11 mouse cellular contexts compared by ENCODE assay signal in genomic region chr11:69559183-69559582, GRCm38 (mm10). TPM values are rescaled to one million over a fixed set of nuclear protein-coding genes. Genes with fewer than 3 reads are reported as not detected.
DNase-seq lines count a peak whose midpoint lies in the region; ATAC-seq lines count a peak whose summit lies in the region.
"Had no signal": no experiment of that assay in that cellular context is flagged by ENCODE, and none has a peak within 500 bp of the region (broad histone marks: within the 10 kb centered on the region; RNA-seq: fewer than 3 reads in every experiment).

No protein-coding gene starts in this region.

- peak overlapping the region; percentile 61 for H3K4me3 ChIP-seq in lung, embryonic 16.5 days (ENCODE audit: low read length)
- peak overlapping the region; percentile 57 to 79 for H3K4me3 ChIP-seq in heart, embryonic 14.5 days (ENCODE audit: control insufficient read depth in 1 of 2, insufficient read depth in 1 of 2, low read depth in 1 of 2, low read length in 2 of 2)
- H3K4me3 ChIP-seq in limb, embryonic 13.5 days: peak overlapping the region; percentile 81

- H3K36me3 ChIP-seq in lung, embryonic 16.5 days (ENCODE audit: control insufficient read depth, insufficient read depth, low read length): peaks cover 3% of the 10 kb centered on the region; the same call in 1 of the 2 replicates
- H3K36me3 ChIP-seq in heart, embryonic 14.5 days (ENCODE audit: control insufficient read depth, insufficient read depth, low read length): peaks cover 33% of the 10 kb centered on the region
- peaks cover 51% of the 10 kb centered on the region for H3K36me3 ChIP-seq in limb, embryonic 13.5 days

- WGBS in lung, embryonic 16.5 days: 9% methylated on average over 5 of the region's 5 CpGs
- WGBS in heart, embryonic 14.5 days: 3% methylated on average over 5 of the region's 5 CpGs
- WGBS in limb, embryonic 13.5 days: 7% methylated on average over 5 of the region's 5 CpGs

- H3K4me1 ChIP-seq in lung, embryonic 16.5 days (replicated peaks; ENCODE audit: control insufficient read depth, insufficient read depth, low read length): peaks cover 15% of the 10 kb centered on the region
- H3K4me1 ChIP-seq in heart, embryonic 14.5 days (ENCODE audit: control insufficient read depth in 2 of 2, insufficient read depth in 2 of 2, low read length in 2 of 2): peaks cover 36 to 37% of the 10 kb centered on the region in 2 experiments
- peaks cover 77% of the 10 kb centered on the region for H3K4me1 ChIP-seq in limb, embryonic 13.5 days

- no peak overlapping the region for H3K27ac ChIP-seq in lung, embryonic 16.5 days (ENCODE audit: low read length)
- peak overlapping the region; percentile 81 to 97 for H3K27ac ChIP-seq in heart, embryonic 14.5 days (replicated peaks in 1 of 2; ENCODE audit: control insufficient read depth in 1 of 2, insufficient read depth in 1 of 2, low read depth in 2 of 2, low read length in 2 of 2)
- H3K27ac ChIP-seq in limb, embryonic 13.5 days: peak overlapping the region; percentile 92; the same call in 1 of the 2 replicates

- ATAC-seq in lung, embryonic 16.5 days (ENCODE audit: low read depth): no peak
- ATAC-seq in heart, embryonic 14.5 days (ENCODE audit: insufficient number of reproducible peaks, insufficient read depth, low FRiP score, low read depth): peak; percentile 66
- ATAC-seq in limb, embryonic 13.5 days (ENCODE audit: low FRiP score, low read depth): no peak

- intact Hi-C loops in left cerebral cortex, postnatal 10 days (cut with DNase I): no loop called here
- intact Hi-C loops in gastrocnemius, postnatal 14 days (cut with DNase I; ENCODE audit: low total_unique reads): no loop called here

- no peaks in the 10 kb centered on the region for H3K27me3 ChIP-seq in lung, embryonic 16.5 days (ENCODE audit: control insufficient read depth, insufficient read depth, low read depth, low read length)
- H3K27me3 ChIP-seq in heart, embryonic 14.5 days (ENCODE audit: control insufficient read depth, insufficient read depth, low read length): no peaks in the 10 kb centered on the region; the same call in none of the 2 replicates
- no peaks in the 10 kb centered on the region for H3K27me3 ChIP-seq in limb, embryonic 13.5 days

- H3K4me2 ChIP-seq in lung, embryonic 16.5 days (ENCODE audit: low read depth, low read length): peak overlapping the region; percentile 99
- peak overlapping the region; percentile 94 for H3K4me2 ChIP-seq in heart, embryonic 14.5 days (ENCODE audit: low read length)
- H3K4me2 ChIP-seq in limb, embryonic 13.5 days (replicated peaks): peak overlapping the region; percentile 96

- H3K9me3 ChIP-seq in lung, embryonic 16.5 days (ENCODE audit: control insufficient read depth, low read length): no peaks in the 10 kb centered on the region
- H3K9me3 ChIP-seq in heart, embryonic 14.5 days (ENCODE audit: control insufficient read depth, low read length): no peaks in the 10 kb centered on the region
- no peaks in the 10 kb centered on the region for H3K9me3 ChIP-seq in limb, embryonic 13.5 days

- no peak for DNase-seq in lung, postnatal 4 days
- no peak for DNase-seq in urinary bladder, postnatal 10 days (ENCODE audit: low spot score)
- DNase-seq in left cerebral cortex, postnatal 10 days (ENCODE audit: extremely low spot score in 1 of 2, low spot score in 2 of 2): no peak
- DNase-seq in urinary bladder, postnatal 25 days (ENCODE audit: low spot score): no peak
- no peak for DNase-seq in gastrocnemius, postnatal 14 days
- DNase-seq: thymus, postnatal 4 days had no signal

- peak overlapping the region; percentile 78 for H3K9ac ChIP-seq in lung, embryonic 16.5 days (ENCODE audit: low read length)
- peak overlapping the region; percentile 95 for H3K9ac ChIP-seq in heart, embryonic 14.5 days (ENCODE audit: low read length)
- peak overlapping the region; percentile 97 for H3K9ac ChIP-seq in limb, embryonic 13.5 days

RNA-seq across cellular contexts. Expression of gene Efnb3, which starts 0.8 kb away (rescaled TPM):
- polyA plus RNA-seq in lung, embryonic 16.5 days (2015; fragmentation: Nextera tagmentation; extraction: Ambion mirVana): 5.6 and 5.7 TPM in 2 replicates
- polyA plus RNA-seq in heart, embryonic 14.5 days (2014; fragmentation: Nextera tagmentation; extraction: Ambion mirVana): 14.2 and 20.4 TPM in 2 replicates
- polyA plus RNA-seq in limb, embryonic 13.5 days (2015; fragmentation: Nextera tagmentation; extraction: Ambion mirVana): 45.8 and 47.6 TPM in 2 replicates
- total RNA-seq in left cerebral cortex, postnatal 10 days (2021): 100 to 1,000 TPM; 147 to 154 TPM
- 1 to 10 TPM in 1 of 2 experiments, under 1 TPM in 1; 0.71 to 1.3 TPM for total RNA-seq in gastrocnemius, postnatal 14 days (2021)

RNA-seq across cellular contexts. Expression of gene Dnah2, which starts 10.3 kb away (rescaled TPM):
- 1.9 TPM in 2 replicates for polyA plus RNA-seq in lung, embryonic 16.5 days (2015; fragmentation: Nextera tagmentation; extraction: Ambion mirVana)
- 0.13 and 0.36 TPM in 2 replicates for polyA plus RNA-seq in heart, embryonic 14.5 days (2014; fragmentation: Nextera tagmentation; extraction: Ambion mirVana)
- polyA plus RNA-seq in limb, embryonic 13.5 days (2015; fragmentation: Nextera tagmentation; extraction: Ambion mirVana): 2.2 and 2.4 TPM in 2 replicates
- 1 to 10 TPM; 4.2 to 5.7 TPM for total RNA-seq in left cerebral cortex, postnatal 10 days (2021)
- total RNA-seq in gastrocnemius, postnatal 14 days (2021): under 1 TPM; 0.06 to 0.07 TPM
- total RNA-seq: common myeloid progenitor, adult 5-6 weeks had no signal

RNA-seq across cellular contexts. Expression of gene Wrap53, which starts 20.9 kb away (rescaled TPM):
- polyA plus RNA-seq in lung, embryonic 16.5 days (2015; fragmentation: Nextera tagmentation; extraction: Ambion mirVana): 26.2 and 29.2 TPM in 2 replicates
- polyA plus RNA-seq in heart, embryonic 14.5 days (2014; fragmentation: Nextera tagmentation; extraction: Ambion mirVana): 11.1 and 14.3 TPM in 2 replicates
- polyA plus RNA-seq in limb, embryonic 13.5 days (2015; fragmentation: Nextera tagmentation; extraction: Ambion mirVana): 28.3 and 31.0 TPM in 2 replicates
- 1 to 10 TPM; 6.3 to 7.6 TPM for total RNA-seq in left cerebral cortex, postnatal 10 days (2021)
- total RNA-seq in gastrocnemius, postnatal 14 days (2021): 1 to 10 TPM; 3.5 to 4.0 TPM

RNA-seq across cellular contexts. Expression of gene Trp53, which starts 21.0 kb away (rescaled TPM):
- polyA plus RNA-seq in lung, embryonic 16.5 days (2015; fragmentation: Nextera tagmentation; extraction: Ambion mirVana): 141 and 154 TPM in 2 replicates
- polyA plus RNA-seq in heart, embryonic 14.5 days (2014; fragmentation: Nextera tagmentation; extraction: Ambion mirVana): 71.2 and 71.9 TPM in 2 replicates
- 158 and 161 TPM in 2 replicates for polyA plus RNA-seq in limb, embryonic 13.5 days (2015; fragmentation: Nextera tagmentation; extraction: Ambion mirVana)
- 10 to 100 TPM; 20.5 to 26.1 TPM for total RNA-seq in left cerebral cortex, postnatal 10 days (2021)
- 10 to 100 TPM; 15.2 to 22.7 TPM for total RNA-seq in gastrocnemius, postnatal 14 days (2021)

RNA-seq across cellular contexts. Expression of gene Atp1b2, which starts 46.6 kb away (rescaled TPM):
- 10.5 and 12.7 TPM in 2 replicates for polyA plus RNA-seq in lung, embryonic 16.5 days (2015; fragmentation: Nextera tagmentation; extraction: Ambion mirVana)
- 31.5 and 33.8 TPM in 2 replicates for polyA plus RNA-seq in heart, embryonic 14.5 days (2014; fragmentation: Nextera tagmentation; extraction: Ambion mirVana)
- polyA plus RNA-seq in limb, embryonic 13.5 days (2015; fragmentation: Nextera tagmentation; extraction: Ambion mirVana): 5.7 and 6.0 TPM in 2 replicates
- 100 to 1,000 TPM; 395 to 416 TPM for total RNA-seq in left cerebral cortex, postnatal 10 days (2021)
- total RNA-seq in gastrocnemius, postnatal 14 days (2021): 100 to 1,000 TPM; 384 to 403 TPM
- total RNA-seq: neutrophil, adult 5-6 weeks had no signal
